Mouse (Mus musculus): Measurements from ENCODE around the gene Ly6g6e.

- TF ChIP-seq CTCF (IDR thresholded peaks at IDR 0.05; ENCODE audit: low read depth) (no peak), EP300 (IDR thresholded peaks at IDR 0.05; ENCODE audit: low read depth) (no peak)
Observed at GRCm38 (mm10) chr17:35102299-35102698, 25.6 kb downstream of the Ly6g6e start.

Data from liver, embryonic 14.5 days (tissue).